Mouse (Mus musculus) macrophage (primary cell): ENCODE results near the gene Padi1. TPM values are rescaled to one million over a fixed set of nuclear protein-coding genes. Genes with fewer than 3 reads are reported as not detected.

Source experiments
- H3K27ac ChIP-seq: fragments of 350-480 bp; formaldehyde crosslinking; 2 replicates; pipeline ENCODE4 v1.9.0; 2021
- H3K36me3 ChIP-seq: fragments of 350-480 bp; formaldehyde crosslinking; 2 replicates; pipeline ENCODE4 v1.9.0; 2021; ENCODE audit errors: inconsistent target
- H3K4me3 ChIP-seq: fragments of 350-480 bp; formaldehyde crosslinking; 2 replicates; pipeline ENCODE4 v1.9.0; 2021; ENCODE audit errors: inconsistent target
- H3K79me2 ChIP-seq: fragments of 350-480 bp; formaldehyde crosslinking; 2 replicates; pipeline ENCODE4 v1.9.0; 2021; ENCODE audit errors: inconsistent target
- WGBS: methylation state at CpG from one replicate; pipeline ENCODE4 v1.1.7; 2026; ENCODE audit warnings: inconsistent platforms; ENCODE audit not compliant: missing documents; 5-methylcytosine and 5-hydroxymethylcytosine counted together
- polyA plus RNA-seq: library from polyadenylated mRNA; stranded (reverse); fragments of 250-400 nt; gene quantifications from 3 replicates; pipeline ENCODE4 v1.2.4, GENCODE M21; 2018; ENCODE audit warnings: inconsistent platforms

Padi1 gene
- polyA plus RNA-seq, 1 experiment from 2014 or later = not detected

- WGBS = 95% methylated on average over 9 of the region's 10 CpGs
- Histone ChIP-seq H3K36me3 (no peaks in the 10 kb centered on the region), H3K27ac (no peak overlapping the region), H3K79me2 (no peaks in the 10 kb centered on the region), H3K4me3 (no peak overlapping the region)
Measured at GRCm38 (mm10) chr4:140854455-140854864, 8.9 kb upstream of the Padi1 start.

- H3K27ac ChIP-seq = no peak overlapping the region
- WGBS = 77% methylated on average over 7 of the region's 8 CpGs
Measured at GRCm38 (mm10) chr4:140853626-140854025, 8.0 kb upstream of the Padi1 start.

GRCm38 (mm10) chr4:140849310-140849709, 3.7 kb upstream of the Padi1 start:
- H3K36me3 ChIP-seq = no peaks in the 10 kb centered on the region
- H3K79me2 ChIP-seq = no peaks in the 10 kb centered on the region
- H3K27ac ChIP-seq = no peak overlapping the region
- no peak overlapping the region for H3K4me3 ChIP-seq
- 94% methylated on average over 11 of the region's 11 CpGs for WGBS

More at GRCm38 (mm10) chr4:140853626-140854025, 8.0 kb upstream of the Padi1 start:
- Histone ChIP-seq H3K36me3 (no peaks in the 10 kb centered on the region), H3K79me2 (no peaks in the 10 kb centered on the region), H3K4me3 (no peak overlapping the region)

GRCm38 (mm10) chr4:140844991-140845390, 587 bp downstream of the Padi1 start:
- H3K36me3 ChIP-seq = no peaks in the 10 kb centered on the region
- H3K79me2 ChIP-seq = no peaks in the 10 kb centered on the region
- 51% methylated on average over 4 of the region's 4 CpGs for WGBS
- no peak overlapping the region for H3K27ac ChIP-seq
- no peak overlapping the region for H3K4me3 ChIP-seq

- Histone ChIP-seq H3K4me3 (no peak overlapping the region), H3K79me2 (no peaks in the 10 kb centered on the region), H3K36me3 (no peaks in the 10 kb centered on the region), H3K27ac (no peak overlapping the region)
- WGBS = 88% methylated on average over 9 of the region's 15 CpGs
Measured at GRCm38 (mm10) chr4:140843670-140844280, 1.8 kb downstream of the Padi1 start.

GRCm38 (mm10) chr4:140842909-140843308, 2.7 kb downstream of the Padi1 start:
- WGBS = 100% methylated on average over 1 of the region's 1 CpGs
- Histone ChIP-seq H3K4me3 (no peak overlapping the region), H3K79me2 (no peaks in the 10 kb centered on the region), H3K36me3 (no peaks in the 10 kb centered on the region), H3K27ac (no peak overlapping the region)

GRCm38 (mm10) chr4:140837879-140838278, 7.7 kb downstream of the Padi1 start:
- 46% methylated on average over 8 of the region's 8 CpGs for WGBS

GRCm38 (mm10) chr4:140836208-140836866, 9.2 kb downstream of the Padi1 start:
- H3K36me3 ChIP-seq = no peaks in the 10 kb centered on the region
- no peak overlapping the region for H3K27ac ChIP-seq
- WGBS = 93% methylated on average over 11 of the region's 11 CpGs
- H3K4me3 ChIP-seq = no peak overlapping the region
- H3K79me2 ChIP-seq = no peaks in the 10 kb centered on the region

More at GRCm38 (mm10) chr4:140837879-140838278, 7.7 kb downstream of the Padi1 start:
- Histone ChIP-seq H3K27ac (no peak overlapping the region), H3K36me3 (no peaks in the 10 kb centered on the region), H3K4me3 (no peak overlapping the region), H3K79me2 (no peaks in the 10 kb centered on the region)

- Histone ChIP-seq H3K4me3 (no peak overlapping the region), H3K27ac (no peak overlapping the region), H3K36me3 (no peaks in the 10 kb centered on the region), H3K79me2 (no peaks in the 10 kb centered on the region)
- WGBS = 33% methylated on average over 10 of the region's 10 CpGs
Measured at GRCm38 (mm10) chr4:140835682-140836081, 9.9 kb downstream of the Padi1 start.

GRCm38 (mm10) chr4:140834327-140834934, 11.1 kb downstream of the Padi1 start:
- no peaks in the 10 kb centered on the region for H3K79me2 ChIP-seq
- WGBS = 89% methylated on average over 6 of the region's 6 CpGs
- H3K4me3 ChIP-seq = no peak overlapping the region
- H3K27ac ChIP-seq = no peak overlapping the region
- H3K36me3 ChIP-seq = no peaks in the 10 kb centered on the region

- no peak overlapping the region for H3K27ac ChIP-seq
- 78% methylated on average over 8 of the region's 8 CpGs for WGBS
- H3K36me3 ChIP-seq = no peaks in the 10 kb centered on the region
- no peak overlapping the region for H3K4me3 ChIP-seq
- H3K79me2 ChIP-seq = no peaks in the 10 kb centered on the region
Measured at GRCm38 (mm10) chr4:140832821-140833220, 12.8 kb downstream of the Padi1 start.

- no peaks in the 10 kb centered on the region for H3K79me2 ChIP-seq
- WGBS = 91% methylated on average over 4 of the region's 4 CpGs
- no peak overlapping the region for H3K4me3 ChIP-seq
- H3K27ac ChIP-seq = no peak overlapping the region
- H3K36me3 ChIP-seq = no peaks in the 10 kb centered on the region
Measured at GRCm38 (mm10) chr4:140831808-140832207, 13.8 kb downstream of the Padi1 start.

GRCm38 (mm10) chr4:140827237-140827636, 18.3 kb downstream of the Padi1 start:
- 55% methylated on average over 3 of the region's 3 CpGs for WGBS
- no peaks in the 10 kb centered on the region for H3K79me2 ChIP-seq
- no peak overlapping the region for H3K4me3 ChIP-seq
- no peak overlapping the region for H3K27ac ChIP-seq
- H3K36me3 ChIP-seq = no peaks in the 10 kb centered on the region

- no peak overlapping the region for H3K4me3 ChIP-seq
- WGBS = 49% methylated on average over 11 of the region's 11 CpGs
- no peaks in the 10 kb centered on the region for H3K36me3 ChIP-seq
- H3K79me2 ChIP-seq = no peaks in the 10 kb centered on the region
- no peak overlapping the region for H3K27ac ChIP-seq
Measured at GRCm38 (mm10) chr4:140825942-140826341, 19.6 kb downstream of the Padi1 start.

GRCm38 (mm10) chr4:140821988-140822387, 23.6 kb downstream of the Padi1 start:
- Histone ChIP-seq H3K79me2 (no peaks in the 10 kb centered on the region), H3K36me3 (no peaks in the 10 kb centered on the region), H3K4me3 (no peak overlapping the region), H3K27ac (no peak overlapping the region)
- 69% methylated on average over 5 of the region's 5 CpGs for WGBS
